Mouse (Mus musculus): ENCODE results near the gene Cela3b. TPM values are rescaled to one million over a fixed set of nuclear protein-coding genes. Genes with fewer than 3 reads are reported as not detected.

Gene Cela3b
- polyA plus RNA-seq, 1 experiment from 2014 or later: not detected

- Histone ChIP-seq H3K4me2 (replicated peaks; ENCODE audit: low read depth, low read length) (no peak overlapping the region), H3K4me3 (ENCODE audit: low read depth, low read length) (no peak overlapping the region), H3K27ac (ENCODE audit: low read length) (no peak overlapping the region), H3K9ac (replicated peaks; ENCODE audit: low read depth) (no peak overlapping the region), H3K36me3 (ENCODE audit: insufficient read depth, low read length) (no peaks in the 10 kb centered on the region), H3K4me1 (ENCODE audit: insufficient read depth, low read depth, low read length) (no peaks in the 10 kb centered on the region), H3K9me3 (ENCODE audit: low read length) (no peaks in the 10 kb centered on the region), H3K27me3 (replicated peaks; ENCODE audit: insufficient read depth, low read length) (no peaks in the 10 kb centered on the region)
- ATAC-seq (no peak), DNase-seq (ENCODE audit: low spot score) (no peak)
- 38% methylated on average over 2 of the region's 2 CpGs for WGBS
- TF ChIP-seq EP300 (IDR thresholded peaks at IDR 0.05) (no peak), CTCF (IDR thresholded peaks at IDR 0.05) (no peak)
Observed at GRCm38 (mm10) chr4:137448641-137449040, 18.3 kb upstream of the Cela3b start.

GRCm38 (mm10) chr4:137448197-137448596, 17.9 kb upstream of the Cela3b start:
- no peaks in the 10 kb centered on the region for H3K27me3 ChIP-seq (replicated peaks; ENCODE audit: insufficient read depth, low read length)
- ATAC-seq: 0 out of 2 replicates have a peak, but pooled peaks have one; percentile 17
- no peak overlapping the region for H3K9ac ChIP-seq (replicated peaks; ENCODE audit: low read depth)

GRCm38 (mm10) chr4:137447363-137448196, 17.2 kb upstream of the Cela3b start:
- DNase-seq (ENCODE audit: low spot score) (no peak), ATAC-seq (no peak)
- H3K9ac ChIP-seq (replicated peaks; ENCODE audit: low read depth): no peak overlapping the region
- no peak for TF ChIP-seq EP300 (IDR thresholded peaks at IDR 0.05)
- no peak for TF ChIP-seq CTCF (IDR thresholded peaks at IDR 0.05)
- no peaks in the 10 kb centered on the region for H3K36me3 ChIP-seq (ENCODE audit: insufficient read depth, low read length)
- WGBS: 47% methylated on average over 7 of the region's 7 CpGs
- H3K27ac ChIP-seq (ENCODE audit: low read length): no peak overlapping the region
- no peak overlapping the region for H3K4me2 ChIP-seq (replicated peaks; ENCODE audit: low read depth, low read length)
- H3K4me1 ChIP-seq (ENCODE audit: insufficient read depth, low read depth, low read length): no peaks in the 10 kb centered on the region
- no peaks in the 10 kb centered on the region for H3K9me3 ChIP-seq (ENCODE audit: low read length)
- H3K4me3 ChIP-seq (ENCODE audit: low read depth, low read length): no peak overlapping the region
- no peaks in the 10 kb centered on the region for H3K27me3 ChIP-seq (replicated peaks; ENCODE audit: insufficient read depth, low read length)

More at GRCm38 (mm10) chr4:137448197-137448596, 17.9 kb upstream of the Cela3b start:
- Histone ChIP-seq H3K4me1 (ENCODE audit: insufficient read depth, low read depth, low read length) (no peaks in the 10 kb centered on the region), H3K9me3 (ENCODE audit: low read length) (no peaks in the 10 kb centered on the region), H3K36me3 (ENCODE audit: insufficient read depth, low read length) (no peaks in the 10 kb centered on the region), H3K4me3 (ENCODE audit: low read depth, low read length) (no peak overlapping the region), H3K27ac (ENCODE audit: low read length) (no peak overlapping the region), H3K4me2 (replicated peaks; ENCODE audit: low read depth, low read length) (no peak overlapping the region)
- no peak for TF ChIP-seq CTCF (IDR thresholded peaks at IDR 0.05)
- DNase-seq (ENCODE audit: low spot score): no peak
- 19% methylated on average over 6 of the region's 6 CpGs for WGBS

GRCm38 (mm10) chr4:137445881-137446280, 15.5 kb upstream of the Cela3b start:
- TF ChIP-seq CTCF (IDR thresholded peaks at IDR 0.05) (no peak), EP300 (IDR thresholded peaks at IDR 0.05) (no peak)
- no peak for ATAC-seq
- DNase-seq (ENCODE audit: low spot score): no peak
- Histone ChIP-seq H3K9me3 (ENCODE audit: low read length) (no peaks in the 10 kb centered on the region), H3K9ac (replicated peaks; ENCODE audit: low read depth) (no peak overlapping the region), H3K4me1 (ENCODE audit: insufficient read depth, low read depth, low read length) (no peaks in the 10 kb centered on the region), H3K27me3 (replicated peaks; ENCODE audit: insufficient read depth, low read length) (no peaks in the 10 kb centered on the region), H3K27ac (ENCODE audit: low read length) (no peak overlapping the region), H3K4me3 (ENCODE audit: low read depth, low read length) (no peak overlapping the region), H3K36me3 (ENCODE audit: insufficient read depth, low read length) (no peaks in the 10 kb centered on the region), H3K4me2 (replicated peaks; ENCODE audit: low read depth, low read length) (no peak overlapping the region)
- WGBS: 90% methylated on average over 4 of the region's 4 CpGs

GRCm38 (mm10) chr4:137443625-137444024, 13.3 kb upstream of the Cela3b start:
- H3K27ac ChIP-seq (ENCODE audit: low read length): no peak overlapping the region
- no peaks in the 10 kb centered on the region for H3K27me3 ChIP-seq (replicated peaks; ENCODE audit: insufficient read depth, low read length)
- no peak overlapping the region for H3K9ac ChIP-seq (replicated peaks; ENCODE audit: low read depth)
- H3K9me3 ChIP-seq (ENCODE audit: low read length): no peaks in the 10 kb centered on the region
- no peaks in the 10 kb centered on the region for H3K4me1 ChIP-seq (ENCODE audit: insufficient read depth, low read depth, low read length)
- no peak overlapping the region for H3K4me3 ChIP-seq (ENCODE audit: low read depth, low read length)
- H3K36me3 ChIP-seq (ENCODE audit: insufficient read depth, low read length): no peaks in the 10 kb centered on the region
- WGBS: 10% methylated on average over 5 of the region's 5 CpGs
- DNase-seq (ENCODE audit: low spot score) (peak; percentile 59), ATAC-seq (no peak; the same call in 1 of the 2 replicates)
- H3K4me2 ChIP-seq (replicated peaks; ENCODE audit: low read depth, low read length): 0 out of 2 replicates have a peak overlapping the region, but pooled peaks have one; percentile 14
- TF ChIP-seq CTCF (IDR thresholded peaks at IDR 0.05) (peak; percentile 92), EP300 (IDR thresholded peaks at IDR 0.05) (no peak)

GRCm38 (mm10) chr4:137441332-137441731, 11.0 kb upstream of the Cela3b start:
- DNase-seq (ENCODE audit: low spot score) (no peak), ATAC-seq (no peak)
- Histone ChIP-seq H3K9ac (replicated peaks; ENCODE audit: low read depth) (no peak overlapping the region), H3K4me1 (ENCODE audit: insufficient read depth, low read depth, low read length) (no peaks in the 10 kb centered on the region), H3K4me2 (replicated peaks; ENCODE audit: low read depth, low read length) (no peak overlapping the region), H3K36me3 (ENCODE audit: insufficient read depth, low read length) (no peaks in the 10 kb centered on the region), H3K27ac (ENCODE audit: low read length) (no peak overlapping the region), H3K27me3 (replicated peaks; ENCODE audit: insufficient read depth, low read length) (no peaks in the 10 kb centered on the region), H3K9me3 (ENCODE audit: low read length) (no peaks in the 10 kb centered on the region), H3K4me3 (ENCODE audit: low read depth, low read length) (no peak overlapping the region)
- no peak for TF ChIP-seq EP300 (IDR thresholded peaks at IDR 0.05)
- peak; percentile 34; the same call in 1 of the 2 replicates for TF ChIP-seq CTCF (IDR thresholded peaks at IDR 0.05)
- 80% methylated on average over 4 of the region's 4 CpGs for WGBS
